Comparison of ENCODE assay signal across 12 mouse cellular contexts in genomic region chr1:154148948-154149347, GRCm38 (mm10). TPM values are rescaled to one million over a fixed set of nuclear protein-coding genes. Genes with fewer than 3 reads are reported as not detected.
DNase-seq lines count a peak whose midpoint lies in the region; ATAC-seq and TF ChIP-seq lines count a peak whose summit lies in the region.
"Had no signal": no experiment of that assay in that cellular context is flagged by ENCODE, and none has a peak within 500 bp of the region (broad histone marks: within the 10 kb centered on the region; RNA-seq: fewer than 3 reads in every experiment).

No protein-coding gene starts in this region.

- intact Hi-C loops in gastrocnemius, adult 2 months (cut with DNase I), result no loop called here

- peaks cover 21% of the 10 kb centered on the region for H3K4me1 ChIP-seq in kidney, embryonic 16.5 days (ENCODE audit: insufficient read depth, low read length)
- peaks cover 25% of the 10 kb centered on the region for H3K4me1 ChIP-seq in stomach, embryonic 16.5 days (ENCODE audit: control insufficient read depth, insufficient read depth, low read length)
- H3K4me1 ChIP-seq in forebrain, embryonic 10.5 days, result peaks cover 9% of the 10 kb centered on the region
- H3K4me1 ChIP-seq in limb, embryonic 10.5 days, result no peaks in the 10 kb centered on the region

- WGBS in kidney, embryonic 16.5 days, result 31% methylated on average over 10 of the region's 10 CpGs
- WGBS in stomach, embryonic 16.5 days, result 45% methylated on average over 10 of the region's 10 CpGs
- WGBS in forebrain, embryonic 10.5 days, result 93% methylated on average over 10 of the region's 10 CpGs
- WGBS in limb, embryonic 10.5 days, result 84% methylated on average over 10 of the region's 10 CpGs

- H3K4me3 ChIP-seq in gastrocnemius, adult 2 months, result no peak overlapping the region
- H3K4me3 ChIP-seq in kidney, embryonic 16.5 days (ENCODE audit: low read length), result no peak overlapping the region
- no peak overlapping the region for H3K4me3 ChIP-seq in stomach, embryonic 16.5 days (replicated peaks; ENCODE audit: low read length)
- no peak overlapping the region for H3K4me3 ChIP-seq in forebrain, embryonic 10.5 days
- H3K4me3 ChIP-seq in limb, embryonic 10.5 days, result no peak overlapping the region
- H3K4me3 ChIP-seq: heart, embryonic 15.5 days; limb, embryonic 15.5 days; midbrain, embryonic 12.5 days had no signal

- H3K9ac ChIP-seq in kidney, embryonic 16.5 days (replicated peaks; ENCODE audit: low read length), result no peak overlapping the region
- no peak overlapping the region for H3K9ac ChIP-seq in stomach, embryonic 16.5 days (ENCODE audit: low read length)
- H3K9ac ChIP-seq: heart, embryonic 15.5 days; limb, embryonic 15.5 days; midbrain, embryonic 12.5 days had no signal

- ATAC-seq in kidney, embryonic 16.5 days (ENCODE audit: low FRiP score, low TSS enrichment), result peak; percentile 61
- peak; percentile 38 for ATAC-seq in stomach, embryonic 16.5 days (ENCODE audit: insufficient read depth, low FRiP score)
- ATAC-seq: forebrain, embryonic 16.5 days had no signal

- H3K27me3 ChIP-seq in kidney, embryonic 16.5 days (ENCODE audit: insufficient read depth, low read length), result no peaks in the 10 kb centered on the region
- no peaks in the 10 kb centered on the region for H3K27me3 ChIP-seq in stomach, embryonic 16.5 days (ENCODE audit: control insufficient read depth, insufficient read depth, low read length)
- H3K27me3 ChIP-seq in forebrain, embryonic 10.5 days (ENCODE audit: poor library complexity, severe bottlenecking), result no peaks in the 10 kb centered on the region
- no peaks in the 10 kb centered on the region for H3K27me3 ChIP-seq in limb, embryonic 10.5 days (ENCODE audit: low read depth, poor library complexity, severe bottlenecking)
- H3K27me3 ChIP-seq: heart, embryonic 15.5 days; limb, embryonic 15.5 days; midbrain, embryonic 12.5 days had no signal

- no peak for DNase-seq in gastrocnemius, adult 2 months
- no peak for DNase-seq in gastrocnemius, postnatal 4 days (ENCODE audit: low spot score in 2 of 2)
- DNase-seq in ovary, adult 18-20 months (ENCODE audit: low spot score), result peak; percentile 66
- no peak for DNase-seq in ovary, postnatal 14 days (ENCODE audit: low spot score)
- DNase-seq in forebrain, embryonic 10.5 days (ENCODE audit: extremely low spot score, low spot score), result no peak
- DNase-seq in limb, embryonic 10.5 days (ENCODE audit: low spot score), result no peak

- H3K36me3 ChIP-seq in kidney, embryonic 16.5 days (ENCODE audit: insufficient read depth, low read length), result no peaks in the 10 kb centered on the region
- no peaks in the 10 kb centered on the region for H3K36me3 ChIP-seq in stomach, embryonic 16.5 days (ENCODE audit: control insufficient read depth, insufficient read depth, low read length)
- no peaks in the 10 kb centered on the region for H3K36me3 ChIP-seq in forebrain, embryonic 10.5 days (replicated peaks)
- no peaks in the 10 kb centered on the region for H3K36me3 ChIP-seq in limb, embryonic 10.5 days
- H3K36me3 ChIP-seq: heart, embryonic 15.5 days; limb, embryonic 15.5 days; midbrain, embryonic 12.5 days had no signal

- no peak overlapping the region for H3K4me2 ChIP-seq in kidney, embryonic 16.5 days (replicated peaks; ENCODE audit: low read depth, low read length)
- no peak overlapping the region for H3K4me2 ChIP-seq in stomach, embryonic 16.5 days (ENCODE audit: low read depth, low read length)
- H3K4me2 ChIP-seq: heart, embryonic 15.5 days; limb, embryonic 15.5 days; midbrain, embryonic 12.5 days had no signal

- H3K9me3 ChIP-seq in kidney, embryonic 16.5 days (ENCODE audit: low read length), result no peaks in the 10 kb centered on the region
- no peaks in the 10 kb centered on the region for H3K9me3 ChIP-seq in stomach, embryonic 16.5 days (replicated peaks; ENCODE audit: control insufficient read depth, low read length)
- no peaks in the 10 kb centered on the region for H3K9me3 ChIP-seq in forebrain, embryonic 10.5 days
- H3K9me3 ChIP-seq in limb, embryonic 10.5 days (replicated peaks), result no peaks in the 10 kb centered on the region
- H3K9me3 ChIP-seq: heart, embryonic 15.5 days; limb, embryonic 15.5 days; midbrain, embryonic 12.5 days had no signal

- H3K27ac ChIP-seq in gastrocnemius, adult 2 months, result peak overlapping the region; percentile 51
- H3K27ac ChIP-seq in kidney, embryonic 16.5 days (ENCODE audit: low read length), result peak overlapping the region; percentile 70; the same call in 1 of the 2 replicates
- peak overlapping the region; percentile 84 for H3K27ac ChIP-seq in stomach, embryonic 16.5 days (ENCODE audit: low read length)
- no peak overlapping the region for H3K27ac ChIP-seq in forebrain, embryonic 10.5 days
- H3K27ac ChIP-seq in limb, embryonic 10.5 days, result no peak overlapping the region
- H3K27ac ChIP-seq: limb, embryonic 15.5 days; midbrain, embryonic 12.5 days had no signal

- no peak for TF ChIP-seq CTCF in gastrocnemius, adult 2 months (IDR thresholded peaks at IDR 0.05)

RNA-seq across cellular contexts. Expression of gene Zfp648, which starts 52.0 kb away (rescaled TPM):
- not detected for total RNA-seq in gastrocnemius, adult 2 months (2021)
- total RNA-seq in gastrocnemius, postnatal 4 days (2021), result not detected
- polyA plus RNA-seq in kidney, embryonic 16.5 days (2015; fragmentation: Nextera tagmentation; extraction: Ambion mirVana), result 0.30 and 0.51 TPM in 2 replicates
- 0.13 and 0.20 TPM in 2 replicates for polyA plus RNA-seq in stomach, embryonic 16.5 days (2015; fragmentation: Nextera tagmentation; extraction: Ambion mirVana)
- 0.10 TPM in 1 of 2 replicates, not detected in the other for polyA plus RNA-seq in forebrain, embryonic 10.5 days (2016; fragmentation: Nextera tagmentation; extraction: Ambion mirVana)
- 0.21 TPM in 1 of 2 replicates, not detected in the other for polyA plus RNA-seq in limb, embryonic 10.5 days (2016; fragmentation: Nextera tagmentation; extraction: Ambion mirVana)

Comparison
In these comparisons a context has a peak if more than half of its experiments do, and no peak if none do; other contexts are left out.
1. H3K27ac ChIP-seq: peak in gastrocnemius, adult 2 months (single experiment), kidney, embryonic 16.5 days (single experiment) and stomach, embryonic 16.5 days (single experiment); none in forebrain, embryonic 10.5 days (single experiment) and limb, embryonic 10.5 days (single experiment).